Mouse (Mus musculus) v-Abl transformed pro-B cells (cell line): ENCODE data around the gene Prkcq.

Experiments used
- in situ Hi-C, 2 experiments: fragments of 400-800 bp; cut with MboI; formaldehyde crosslinking; loops; one replicate each; pipeline ENCODE4 v1.15.1; 2025; ENCODE audit not compliant: unreplicated experiment in 2 of 2

Gene Prkcq

GRCm38 (mm10) chr2:11171754-11172501 lies at the start of gene Prkcq:
TSS of gene Prkcq (plus strand) at chr2:11172108.
- in situ Hi-C loops = loop anchor here in 1 of 2 experiments (10.0 kb wide), 1 partner anchor 383 kb away; the partner anchor contains the start of gene Pfkfb3

- in situ Hi-C loops = no loop called here
Measured at GRCm38 (mm10) chr2:11130881-11131280, 41.0 kb upstream of the Prkcq start.

- in situ Hi-C loops = no loop called here
Measured at GRCm38 (mm10) chr2:11135718-11136117, 36.2 kb upstream of the Prkcq start.

- in situ Hi-C loops = no loop called here
Measured at GRCm38 (mm10) chr2:11138076-11138475, 33.8 kb upstream of the Prkcq start.

- in situ Hi-C loops = no loop called here
Measured at GRCm38 (mm10) chr2:11139518-11140152, 32.3 kb upstream of the Prkcq start.

GRCm38 (mm10) chr2:11140385-11140784 lies 31.5 kb upstream of the Prkcq start:
- in situ Hi-C loops = no loop called here

- in situ Hi-C loops = no loop called here
Measured at GRCm38 (mm10) chr2:11149091-11149490, 22.8 kb upstream of the Prkcq start.

GRCm38 (mm10) chr2:11150975-11151374 lies 20.9 kb upstream of the Prkcq start:
- in situ Hi-C loops = no loop called here

- in situ Hi-C loops = no loop called here
Measured at GRCm38 (mm10) chr2:11151655-11152323, 20.1 kb upstream of the Prkcq start.

- in situ Hi-C loops = no loop called here
Measured at GRCm38 (mm10) chr2:11159641-11160040, 12.3 kb upstream of the Prkcq start.

GRCm38 (mm10) chr2:11160696-11161095 lies 11.2 kb upstream of the Prkcq start:
- in situ Hi-C loops = no loop called here

- in situ Hi-C loops = no loop called here
Measured at GRCm38 (mm10) chr2:11161336-11161735, 10.6 kb upstream of the Prkcq start.

- in situ Hi-C loops = no loop called here
Measured at GRCm38 (mm10) chr2:11162701-11163100, 9.2 kb upstream of the Prkcq start.

GRCm38 (mm10) chr2:11164170-11164569 lies 7.7 kb upstream of the Prkcq start:
- in situ Hi-C loops = no loop called here

GRCm38 (mm10) chr2:11169721-11170335 lies 2.1 kb upstream of the Prkcq start:
- in situ Hi-C loops = loop anchor here in 1 of 2 experiments (10.0 kb wide), 1 partner anchor 385 kb away; the partner anchor contains the start of gene Pfkfb3

GRCm38 (mm10) chr2:11172831-11173414 lies 1.0 kb downstream of the Prkcq start:
- in situ Hi-C loops = loop anchor here in 1 of 2 experiments (10.0 kb wide), 1 partner anchor 382 kb away; the partner anchor contains the start of gene Pfkfb3

GRCm38 (mm10) chr2:11173521-11173920 lies 1.6 kb downstream of the Prkcq start:
- in situ Hi-C loops = loop anchor here in 1 of 2 experiments (10.0 kb wide), 1 partner anchor 381 kb away; the partner anchor contains the start of gene Pfkfb3

- in situ Hi-C loops = loop anchor here in 1 of 2 experiments (10.0 kb wide), 1 partner anchor 381 kb away; the partner anchor contains the start of gene Pfkfb3
Measured at GRCm38 (mm10) chr2:11174101-11174500, 2.2 kb downstream of the Prkcq start.

GRCm38 (mm10) chr2:11177880-11178279 lies 6.0 kb downstream of the Prkcq start:
- in situ Hi-C loops = loop anchor here in 1 of 2 experiments (10.0 kb wide), 1 partner anchor 377 kb away; the partner anchor contains the start of gene Pfkfb3

GRCm38 (mm10) chr2:11181510-11181909 lies 9.6 kb downstream of the Prkcq start:
- in situ Hi-C loops = no loop called here
